Mouse (Mus musculus): ENCODE data around the gene Mmp1b. TPM values are rescaled to one million over a fixed set of nuclear protein-coding genes. Genes with fewer than 3 reads are reported as not detected.

Mmp1b gene
- polyA plus RNA-seq, 1 experiment from 2014 or later: not detected

Other genes starting within 250 kb of the Mmp1b start
- gene Dync2h1, start 203.6 kb downstream of the Mmp1b start, polyA plus RNA-seq (2014; fragmentation: Nextera tagmentation; extraction: Ambion mirVana): 22.3 and 24.2 TPM in 2 replicates
- 131 and 137 TPM in 2 replicates for gene Dcun1d5, start 203.5 kb downstream of the Mmp1b start, polyA plus RNA-seq (2014; fragmentation: Nextera tagmentation; extraction: Ambion mirVana)
- not detected in 2 replicates for gene Mmp13, start 115.5 kb downstream of the Mmp1b start, polyA plus RNA-seq (2014; fragmentation: Nextera tagmentation; extraction: Ambion mirVana)
- gene Mmp12, start 43.7 kb downstream of the Mmp1b start, polyA plus RNA-seq (2014; fragmentation: Nextera tagmentation; extraction: Ambion mirVana): 0.35 TPM in 1 of 2 replicates, not detected in the other
- gene Mmp3, start 57.8 kb upstream of the Mmp1b start, polyA plus RNA-seq (2014; fragmentation: Nextera tagmentation; extraction: Ambion mirVana): not detected in 2 replicates
- not detected in 2 replicates for gene Mmp10, start 114.3 kb upstream of the Mmp1b start, polyA plus RNA-seq (2014; fragmentation: Nextera tagmentation; extraction: Ambion mirVana)
- gene Mmp8, start 170.4 kb upstream of the Mmp1b start, polyA plus RNA-seq (2014; fragmentation: Nextera tagmentation; extraction: Ambion mirVana): not detected in 2 replicates
- not detected in 2 replicates for gene Mmp27, start 183.3 kb upstream of the Mmp1b start, polyA plus RNA-seq (2014; fragmentation: Nextera tagmentation; extraction: Ambion mirVana)
- gene Mmp20, start 240.2 kb upstream of the Mmp1b start, polyA plus RNA-seq (2014; fragmentation: Nextera tagmentation; extraction: Ambion mirVana): not detected in 2 replicates